Mouse (Mus musculus): ENCODE results near the gene BC052040. TPM values are rescaled to one million over a fixed set of nuclear protein-coding genes. Genes with fewer than 3 reads are reported as not detected.

The BC052040 gene
- polyA plus RNA-seq, 1 experiment from 2014 or later, result 12.2 TPM

- Histone ChIP-seq H3K36me3 (no peaks in the 10 kb centered on the region), H3K4me1 (0 out of 2 replicates have a peak, but pooled peaks cover 5% of the 10 kb centered on the region), H3K27ac (no peak overlapping the region), H3K4me3 (no peak overlapping the region), H3K27me3 (no peaks in the 10 kb centered on the region), H3K4me2 (no peak overlapping the region), H3K9me3 (no peaks in the 10 kb centered on the region), H3K9ac (no peak overlapping the region)
- no peak for ATAC-seq (ENCODE audit: insufficient number of reproducible peaks, insufficient read depth, low FRiP score, low TSS enrichment, low read depth)
- WGBS, result 52% methylated on average over 6 of the region's 6 CpGs
Measured at GRCm38 (mm10) chr2:115604132-115604531, 22.6 kb downstream of the BC052040 start.

GRCm38 (mm10) chr2:115605829-115606336 lies 24.4 kb downstream of the BC052040 start:
- no peak overlapping the region for H3K4me2 ChIP-seq
- H3K9me3 ChIP-seq, result no peaks in the 10 kb centered on the region
- no peaks in the 10 kb centered on the region for H3K36me3 ChIP-seq
- WGBS, result 76% methylated on average over 1 of the region's 1 CpGs
- 0 out of 2 replicates have a peak, but pooled peaks cover 5% of the 10 kb centered on the region for H3K4me1 ChIP-seq
- H3K4me3 ChIP-seq, result no peak overlapping the region
- H3K27me3 ChIP-seq, result no peaks in the 10 kb centered on the region
- H3K27ac ChIP-seq, result no peak overlapping the region
- ATAC-seq (ENCODE audit: insufficient number of reproducible peaks, insufficient read depth, low FRiP score, low TSS enrichment, low read depth), result no peak
- no peak overlapping the region for H3K9ac ChIP-seq

GRCm38 (mm10) chr2:115609020-115609419 lies 27.5 kb downstream of the BC052040 start:
- Histone ChIP-seq H3K27me3 (no peaks in the 10 kb centered on the region), H3K36me3 (no peaks in the 10 kb centered on the region), H3K4me1 (no peaks in the 10 kb centered on the region), H3K4me2 (no peak overlapping the region), H3K4me3 (no peak overlapping the region), H3K9me3 (no peaks in the 10 kb centered on the region), H3K9ac (no peak overlapping the region), H3K27ac (no peak overlapping the region)
- 91% methylated on average over 3 of the region's 3 CpGs for WGBS
- no peak for ATAC-seq (ENCODE audit: insufficient number of reproducible peaks, insufficient read depth, low FRiP score, low TSS enrichment, low read depth)

- H3K27ac ChIP-seq, result no peak overlapping the region
- no peaks in the 10 kb centered on the region for H3K27me3 ChIP-seq
- ATAC-seq (ENCODE audit: insufficient number of reproducible peaks, insufficient read depth, low FRiP score, low TSS enrichment, low read depth), result no peak
- H3K4me1 ChIP-seq, result no peaks in the 10 kb centered on the region
- no peak overlapping the region for H3K4me3 ChIP-seq
- H3K9ac ChIP-seq, result no peak overlapping the region
- no peaks in the 10 kb centered on the region for H3K9me3 ChIP-seq
- 87% methylated on average over 2 of the region's 2 CpGs for WGBS
- no peaks in the 10 kb centered on the region for H3K36me3 ChIP-seq
- H3K4me2 ChIP-seq, result no peak overlapping the region
Measured at GRCm38 (mm10) chr2:115610092-115610491, 28.6 kb downstream of the BC052040 start.

- no peaks in the 10 kb centered on the region for H3K27me3 ChIP-seq
- H3K27ac ChIP-seq, result no peak overlapping the region
- WGBS, result 85% methylated on average over 6 of the region's 6 CpGs
Measured at GRCm38 (mm10) chr2:115610503-115610902, 29.0 kb downstream of the BC052040 start.

GRCm38 (mm10) chr2:115613830-115614520 lies 32.5 kb downstream of the BC052040 start:
- 80% methylated on average over 3 of the region's 3 CpGs for WGBS
- no peak overlapping the region for H3K4me2 ChIP-seq
- no peak for ATAC-seq (ENCODE audit: insufficient number of reproducible peaks, insufficient read depth, low FRiP score, low TSS enrichment, low read depth)

More at GRCm38 (mm10) chr2:115610503-115610902, 29.0 kb downstream of the BC052040 start:
- no peak for ATAC-seq (ENCODE audit: insufficient number of reproducible peaks, insufficient read depth, low FRiP score, low TSS enrichment, low read depth)
- H3K4me3 ChIP-seq, result no peak overlapping the region
- H3K36me3 ChIP-seq, result no peaks in the 10 kb centered on the region
- no peaks in the 10 kb centered on the region for H3K4me1 ChIP-seq
- no peak overlapping the region for H3K9ac ChIP-seq
- H3K4me2 ChIP-seq, result no peak overlapping the region
- no peaks in the 10 kb centered on the region for H3K9me3 ChIP-seq

GRCm38 (mm10) chr2:115628471-115628870 lies 47.0 kb downstream of the BC052040 start:
- no peaks in the 10 kb centered on the region for H3K36me3 ChIP-seq
- 89% methylated on average over 4 of the region's 4 CpGs for WGBS
- no peaks in the 10 kb centered on the region for H3K27me3 ChIP-seq
- no peak for ATAC-seq (ENCODE audit: insufficient number of reproducible peaks, insufficient read depth, low FRiP score, low TSS enrichment, low read depth)
- H3K9ac ChIP-seq, result no peak overlapping the region
- H3K9me3 ChIP-seq, result no peaks in the 10 kb centered on the region
- H3K27ac ChIP-seq, result no peak overlapping the region
- H3K4me3 ChIP-seq, result no peak overlapping the region
- H3K4me1 ChIP-seq, result no peaks in the 10 kb centered on the region
- H3K4me2 ChIP-seq, result no peak overlapping the region

More at GRCm38 (mm10) chr2:115613830-115614520, 32.5 kb downstream of the BC052040 start:
- Histone ChIP-seq H3K4me1 (no peaks in the 10 kb centered on the region), H3K36me3 (no peaks in the 10 kb centered on the region), H3K27me3 (no peaks in the 10 kb centered on the region), H3K9ac (no peak overlapping the region), H3K9me3 (no peaks in the 10 kb centered on the region), H3K27ac (no peak overlapping the region), H3K4me3 (no peak overlapping the region)

- Histone ChIP-seq H3K9me3 (no peaks in the 10 kb centered on the region), H3K36me3 (peaks cover 5% of the 10 kb centered on the region; the same call in 1 of the 2 replicates), H3K9ac (no peak overlapping the region), H3K27me3 (no peaks in the 10 kb centered on the region), H3K4me3 (no peak overlapping the region), H3K4me2 (no peak overlapping the region), H3K4me1 (no peaks in the 10 kb centered on the region), H3K27ac (no peak overlapping the region)
- 68% methylated on average over 5 of the region's 5 CpGs for WGBS
- no peak for ATAC-seq (ENCODE audit: insufficient number of reproducible peaks, insufficient read depth, low FRiP score, low TSS enrichment, low read depth)
Measured at GRCm38 (mm10) chr2:115631031-115631434, 49.5 kb downstream of the BC052040 start.

GRCm38 (mm10) chr2:115631826-115632225 lies 50.3 kb downstream of the BC052040 start:
- Histone ChIP-seq H3K4me1 (no peaks in the 10 kb centered on the region), H3K9me3 (no peaks in the 10 kb centered on the region), H3K4me2 (no peak overlapping the region), H3K4me3 (no peak overlapping the region), H3K27ac (no peak overlapping the region), H3K36me3 (peaks cover 5% of the 10 kb centered on the region; the same call in 1 of the 2 replicates), H3K9ac (no peak overlapping the region), H3K27me3 (no peaks in the 10 kb centered on the region)
- no peak for ATAC-seq (ENCODE audit: insufficient number of reproducible peaks, insufficient read depth, low FRiP score, low TSS enrichment, low read depth)
- 92% methylated on average over 4 of the region's 4 CpGs for WGBS

- WGBS, result 51% methylated on average over 2 of the region's 2 CpGs
- Histone ChIP-seq H3K4me1 (no peaks in the 10 kb centered on the region), H3K27me3 (no peaks in the 10 kb centered on the region), H3K36me3 (no peaks in the 10 kb centered on the region), H3K27ac (no peak overlapping the region), H3K4me2 (no peak overlapping the region), H3K4me3 (no peak overlapping the region), H3K9me3 (no peaks in the 10 kb centered on the region), H3K9ac (no peak overlapping the region)
- ATAC-seq (ENCODE audit: insufficient number of reproducible peaks, insufficient read depth, low FRiP score, low TSS enrichment, low read depth), result no peak
Measured at GRCm38 (mm10) chr2:115650203-115650602, 68.7 kb downstream of the BC052040 start.

- H3K4me2 ChIP-seq, result no peak overlapping the region
- no peak overlapping the region for H3K4me3 ChIP-seq
- peaks cover 5% of the 10 kb centered on the region; the same call in 1 of the 2 replicates for H3K4me1 ChIP-seq
- no peaks in the 10 kb centered on the region for H3K36me3 ChIP-seq
- H3K27me3 ChIP-seq, result no peaks in the 10 kb centered on the region
- no peak overlapping the region for H3K9ac ChIP-seq
- H3K27ac ChIP-seq, result no peak overlapping the region
- no peaks in the 10 kb centered on the region for H3K9me3 ChIP-seq
- WGBS, result 63% methylated on average over 8 of the region's 8 CpGs
- no peak for ATAC-seq (ENCODE audit: insufficient number of reproducible peaks, insufficient read depth, low FRiP score, low TSS enrichment, low read depth)
Measured at GRCm38 (mm10) chr2:115659712-115660111, 78.2 kb downstream of the BC052040 start.
